Mouse (Mus musculus) forebrain, embryonic 14.5 days (tissue): ENCODE results near the gene Psap. TPM values are rescaled to one million over a fixed set of nuclear protein-coding genes. Genes with fewer than 3 reads are reported as not detected.

Experiments used
- ATAC-seq: fragments of 200-750 bp; cut with Nextera tagmentation; 2 replicates; pipeline ENCODE4 v1.8.0; 2017; ENCODE audit warnings: mild to moderate bottlenecking, moderate library complexity
- DNase-seq: peaks from one replicate; pipeline ENCODE4 v3.0.0-alpha.2; 2015; ENCODE audit warnings: low spot score
- H3K27ac ChIP-seq: fragments of 300-500 bp; sonication (generic); 2 replicates; pipeline ENCODE4 v1.5.1; 2014; ENCODE audit warnings: low read depth, mild to moderate bottlenecking, control low read depth, low read length, moderate library complexity
- H3K27me3 ChIP-seq: fragments of 300-500 bp; sonication (generic); replicated peaks from 2 replicates; pipeline ENCODE4 v1.6.1; 2014; ENCODE audit warnings: low read length, control low read depth, mixed read lengths; ENCODE audit not compliant: control insufficient read depth, insufficient read depth
- H3K36me3 ChIP-seq: fragments of 300-500 bp; sonication (generic); 2 replicates; pipeline ENCODE4 v1.6.1; 2014; ENCODE audit warnings: low read length, control low read depth; ENCODE audit not compliant: control insufficient read depth, insufficient read depth
- H3K4me1 ChIP-seq: fragments of 300-500 bp; sonication (generic); 2 replicates; pipeline ENCODE4 v1.6.1; 2014; ENCODE audit warnings: antibody characterized with exemption, low read length, control low read depth; ENCODE audit not compliant: control insufficient read depth, insufficient read depth
- H3K4me2 ChIP-seq: fragments of 300-500 bp; sonication (generic); 2 replicates; pipeline ENCODE4 v1.6.1; 2014; ENCODE audit warnings: mild to moderate bottlenecking, control low read depth, low read length
- H3K4me3 ChIP-seq: fragments of 300-500 bp; sonication (generic); 2 replicates; pipeline ENCODE4 v1.5.1; 2014; ENCODE audit warnings: low read depth, low read length, control low read depth
- H3K9ac ChIP-seq: fragments of 300-500 bp; sonication (generic); 2 replicates; pipeline ENCODE4 v1.6.1; 2014; ENCODE audit warnings: mild to moderate bottlenecking, low read length, control low read depth, moderate library complexity
- H3K9me3 ChIP-seq: fragments of 300-500 bp; sonication (generic); replicated peaks from 2 replicates; pipeline ENCODE4 v1.6.1; 2016; ENCODE audit warnings: low read length, control low read depth, mixed read lengths; ENCODE audit not compliant: control insufficient read depth
- WGBS: fragments of 180-500 bp; shearing (Covaris S2); extraction: QIAGEN DNeasy Blood & Tissue Kit; methylation state at CpG from one replicate; pipeline ENCODE4 v1.1.7; 2014; 5-methylcytosine and 5-hydroxymethylcytosine counted together
- polyA plus RNA-seq: library from polyadenylated mRNA; unstranded; fragments of >200 nt; fragmentation: Nextera tagmentation; extraction: Ambion mirVana; gene quantifications from 2 replicates; pipeline ENCODE4 v1.2.1, GENCODE M21; 2014

Gene Psap
- polyA plus RNA-seq, 1 experiment from 2014 or later: 164 TPM

- H3K4me2 ChIP-seq: no peak overlapping the region
- H3K9ac ChIP-seq: no peak overlapping the region
- 57% methylated on average over 16 of the region's 16 CpGs for WGBS
- no peaks in the 10 kb centered on the region for H3K27me3 ChIP-seq
- no peaks in the 10 kb centered on the region for H3K9me3 ChIP-seq
- no peak overlapping the region for H3K27ac ChIP-seq
- H3K36me3 ChIP-seq: no peaks in the 10 kb centered on the region
- ATAC-seq (no peak), DNase-seq (no peak)
- no peak overlapping the region for H3K4me3 ChIP-seq
- peaks cover 3% of the 10 kb centered on the region; the same call in 1 of the 2 replicates for H3K4me1 ChIP-seq
Observed at GRCm38 (mm10) chr10:60257261-60257825, 20.1 kb upstream of the Psap start.

GRCm38 (mm10) chr10:60260557-60261294 is 16.7 kb upstream of the Psap start:
- ATAC-seq (no peak), DNase-seq (no peak)
- no peaks in the 10 kb centered on the region for H3K27me3 ChIP-seq
- H3K4me3 ChIP-seq: no peak overlapping the region
- H3K36me3 ChIP-seq: no peaks in the 10 kb centered on the region
- peaks cover 3% of the 10 kb centered on the region; the same call in 1 of the 2 replicates for H3K4me1 ChIP-seq
- WGBS: 92% methylated on average over 5 of the region's 5 CpGs
- H3K27ac ChIP-seq: no peak overlapping the region
- H3K9me3 ChIP-seq: no peaks in the 10 kb centered on the region
- H3K9ac ChIP-seq: no peak overlapping the region
- H3K4me2 ChIP-seq: no peak overlapping the region

- no peak overlapping the region for H3K9ac ChIP-seq
- no peaks in the 10 kb centered on the region for H3K9me3 ChIP-seq
- no peaks in the 10 kb centered on the region for H3K36me3 ChIP-seq
- no peaks in the 10 kb centered on the region for H3K27me3 ChIP-seq
- H3K4me2 ChIP-seq: no peak overlapping the region
- 23% methylated on average over 5 of the region's 5 CpGs for WGBS
- H3K4me1 ChIP-seq: peaks cover 3% of the 10 kb centered on the region; the same call in 1 of the 2 replicates
- ATAC-seq (no peak), DNase-seq (no peak)
- no peak overlapping the region for H3K4me3 ChIP-seq
- H3K27ac ChIP-seq: no peak overlapping the region
Observed at GRCm38 (mm10) chr10:60261530-60261929, 15.9 kb upstream of the Psap start.

GRCm38 (mm10) chr10:60262386-60262785 is 15.0 kb upstream of the Psap start:
- H3K4me2 ChIP-seq: no peak overlapping the region
- H3K9me3 ChIP-seq: no peaks in the 10 kb centered on the region
- no peak overlapping the region for H3K9ac ChIP-seq
- WGBS: 8% methylated on average over 3 of the region's 3 CpGs
- DNase-seq (peak; percentile 93), ATAC-seq (peak; percentile 94)
- H3K4me1 ChIP-seq: peaks cover 3% of the 10 kb centered on the region; the same call in 1 of the 2 replicates
- no peaks in the 10 kb centered on the region for H3K36me3 ChIP-seq
- H3K27me3 ChIP-seq: no peaks in the 10 kb centered on the region
- no peak overlapping the region for H3K4me3 ChIP-seq
- peak overlapping the region; percentile 70 for H3K27ac ChIP-seq

- Histone ChIP-seq H3K27me3 (no peaks in the 10 kb centered on the region), H3K9me3 (no peaks in the 10 kb centered on the region), H3K4me1 (peaks cover 3% of the 10 kb centered on the region; the same call in 1 of the 2 replicates), H3K4me2 (no peak overlapping the region), H3K27ac (no peak overlapping the region), H3K4me3 (no peak overlapping the region), H3K9ac (no peak overlapping the region), H3K36me3 (no peaks in the 10 kb centered on the region)
- ATAC-seq (no peak), DNase-seq (no peak)
- WGBS: 94% methylated on average over 7 of the region's 7 CpGs
Observed at GRCm38 (mm10) chr10:60263351-60263750, 14.1 kb upstream of the Psap start.

GRCm38 (mm10) chr10:60265252-60265651 is 12.2 kb upstream of the Psap start:
- DNase-seq: peak; percentile 60
- 52% methylated on average over 10 of the region's 10 CpGs for WGBS
- Histone ChIP-seq H3K36me3 (no peaks in the 10 kb centered on the region), H3K4me2 (no peak overlapping the region), H3K9me3 (no peaks in the 10 kb centered on the region), H3K4me3 (no peak overlapping the region), H3K27ac (no peak overlapping the region), H3K9ac (no peak overlapping the region), H3K4me1 (peaks cover 3% of the 10 kb centered on the region; the same call in 1 of the 2 replicates), H3K27me3 (no peaks in the 10 kb centered on the region)
- ATAC-seq: no peak

GRCm38 (mm10) chr10:60266842-60267401 is 10.5 kb upstream of the Psap start:
- no peaks in the 10 kb centered on the region for H3K36me3 ChIP-seq
- ATAC-seq (no peak), DNase-seq (no peak)
- no peak overlapping the region for H3K4me2 ChIP-seq
- no peak overlapping the region for H3K4me3 ChIP-seq
- WGBS: 96% methylated on average over 8 of the region's 8 CpGs
- H3K27ac ChIP-seq: no peak overlapping the region
- no peaks in the 10 kb centered on the region for H3K9me3 ChIP-seq
- peaks cover 3% of the 10 kb centered on the region; the same call in 1 of the 2 replicates for H3K4me1 ChIP-seq
- no peaks in the 10 kb centered on the region for H3K27me3 ChIP-seq
- H3K9ac ChIP-seq: no peak overlapping the region

GRCm38 (mm10) chr10:60268738-60269137 is 8.7 kb upstream of the Psap start:
- H3K4me3 ChIP-seq: no peak overlapping the region
- no peaks in the 10 kb centered on the region for H3K36me3 ChIP-seq
- no peaks in the 10 kb centered on the region for H3K27me3 ChIP-seq
- DNase-seq: no peak
- H3K27ac ChIP-seq: no peak overlapping the region
- WGBS: 86% methylated on average over 10 of the region's 11 CpGs
- H3K4me1 ChIP-seq: no peaks in the 10 kb centered on the region
- H3K9me3 ChIP-seq: no peaks in the 10 kb centered on the region
- ATAC-seq: no peak
- H3K4me2 ChIP-seq: no peak overlapping the region
- no peak overlapping the region for H3K9ac ChIP-seq
